Mouse (Mus musculus) brain, embryonic 14.5 days (tissue): Measurements from ENCODE around the gene Ocel1. TPM values are rescaled to one million over a fixed set of nuclear protein-coding genes. Genes with fewer than 3 reads are reported as not detected.

Experiments
- DNase-seq: peaks from one replicate; pipeline ENCODE4 v3.0.0-alpha.2; 2011; ENCODE audit warnings: low read depth
- CTCF ChIP-seq: fragments of 200-500 bp; IDR thresholded peaks from 2 replicates; pipeline ENCODE4 v1.5.1; 2012; ENCODE audit warnings: inconsistent platforms, mild to moderate bottlenecking, moderate library complexity, borderline replicate concordance; ENCODE audit not compliant: insufficient read depth, insufficient read length; ENCODE audit errors: extremely low read depth
- POLR2A ChIP-seq: fragments of 200-500 bp; IDR thresholded peaks from 2 replicates; pipeline ENCODE4 v1.6.1; 2012; ENCODE audit warnings: mild to moderate bottlenecking, inconsistent platforms, borderline replicate concordance; ENCODE audit not compliant: poor library complexity, insufficient read depth, insufficient read length, severe bottlenecking; ENCODE audit errors: extremely low read depth
- polyA plus RNA-seq: library from polyadenylated mRNA; depleted of rRNA; stranded (reverse); fragments of >200 nt; gene quantifications from 2 replicates; pipeline ENCODE4 v1.2.3, GENCODE M21; 2012

The Ocel1 gene
- polyA plus RNA-seq, 1 experiment = 5.4 TPM

DNA sequence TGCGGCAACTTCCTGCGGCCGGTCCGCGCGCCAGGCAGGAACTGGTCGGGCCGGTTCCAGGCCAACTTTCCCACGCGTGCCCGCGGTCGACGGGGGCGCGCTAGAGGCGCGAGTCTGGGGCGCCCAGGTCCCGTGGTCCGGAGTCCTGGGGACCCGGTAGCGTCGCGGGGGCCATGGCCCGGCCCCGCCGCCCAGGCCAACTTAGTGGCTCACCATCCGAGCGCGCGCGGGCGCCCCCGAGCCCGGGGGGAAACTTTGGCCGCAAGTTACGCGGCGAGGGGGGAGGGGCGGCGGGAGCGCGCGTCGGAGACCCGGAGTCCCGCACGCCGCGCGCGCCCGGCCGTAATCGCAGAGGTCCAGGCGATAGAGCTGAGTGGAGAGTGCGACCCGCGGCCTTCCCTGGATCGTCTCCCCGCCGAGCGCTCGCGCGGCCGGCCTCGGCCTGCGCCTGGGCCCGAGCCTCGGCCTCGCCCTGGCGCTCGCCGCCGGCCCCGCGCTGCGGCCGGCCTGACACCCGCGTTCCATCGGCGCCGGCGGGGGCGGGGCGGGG lies 10.4 kb downstream of the Ocel1 start, which contains the start of gene Nr2f6:
Nr2f6 (minus strand) TSS at position 540 of the 550 bp plus-strand sequence.
- peak; percentile 75 for DNase-seq
- 0 out of 2 replicates have a peak, but pooled peaks have one; percentile 13 for TF ChIP-seq POLR2A
- no peak for TF ChIP-seq CTCF

GRCm38 (mm10) chr8:71381971-71382961 lies 11.2 kb downstream of the Ocel1 start:
- TF ChIP-seq POLR2A (peak; percentile 13; the same call in 1 of the 2 replicates), CTCF (no peak)
- peak; percentile 89 for DNase-seq

- no peak for TF ChIP-seq POLR2A
- TF ChIP-seq CTCF = no peak
- no peak for DNase-seq
Observed at GRCm38 (mm10) chr8:71383396-71383795, 12.3 kb downstream of the Ocel1 start.

DNA sequence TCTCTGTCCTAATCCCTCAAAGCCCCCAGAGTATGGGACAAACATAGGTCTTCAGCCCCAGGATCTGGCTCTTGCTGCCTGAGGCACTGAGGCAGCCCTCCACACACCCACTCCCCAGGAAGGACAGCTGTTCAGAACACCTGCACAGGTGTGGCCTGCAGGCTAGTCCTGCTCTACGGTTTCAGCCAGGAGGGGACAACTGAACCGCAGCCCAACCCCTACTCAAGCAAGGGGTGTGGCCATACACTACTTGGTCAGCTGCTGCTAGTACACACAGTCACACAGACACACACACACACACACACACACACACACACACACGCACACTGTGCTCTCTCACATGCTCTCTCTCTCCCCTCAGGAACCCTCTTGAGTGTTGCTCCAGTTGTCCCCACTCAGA lies 12.8 kb downstream of the Ocel1 start:
- DNase-seq = no peak
- no peak for TF ChIP-seq CTCF
- TF ChIP-seq POLR2A = no peak

GRCm38 (mm10) chr8:71385212-71385835 lies 14.2 kb downstream of the Ocel1 start:
- no peak for TF ChIP-seq POLR2A
- TF ChIP-seq CTCF = no peak
- no peak for DNase-seq

- no peak for DNase-seq
- TF ChIP-seq POLR2A = no peak
Observed at GRCm38 (mm10) chr8:71388267-71388666, 17.2 kb downstream of the Ocel1 start.

- DNase-seq = no peak
- TF ChIP-seq POLR2A (no peak), CTCF (no peak)
Observed at GRCm38 (mm10) chr8:71391696-71392095, 20.6 kb downstream of the Ocel1 start.

DNA sequence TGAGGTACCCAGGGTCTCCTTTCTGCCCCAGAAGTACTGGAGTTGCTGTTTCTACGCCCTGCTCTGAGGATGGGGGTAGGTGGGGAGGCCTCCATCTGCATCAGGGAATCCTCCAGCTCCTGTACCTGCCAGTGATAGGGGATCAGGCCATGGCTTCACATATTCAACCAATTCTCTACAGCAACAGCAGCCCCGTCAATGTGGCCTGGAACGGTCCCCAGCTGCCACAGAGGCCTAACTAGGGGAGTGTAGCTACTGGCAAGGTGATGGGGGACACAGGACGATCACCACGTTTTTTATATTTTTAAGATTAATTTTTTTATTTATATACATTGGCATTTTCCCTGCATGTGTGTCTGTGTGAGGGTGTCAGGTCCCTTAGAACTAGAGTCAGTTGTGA lies 21.3 kb downstream of the Ocel1 start:
- DNase-seq = no peak
- TF ChIP-seq POLR2A = no peak
- no peak for TF ChIP-seq CTCF

DNA sequence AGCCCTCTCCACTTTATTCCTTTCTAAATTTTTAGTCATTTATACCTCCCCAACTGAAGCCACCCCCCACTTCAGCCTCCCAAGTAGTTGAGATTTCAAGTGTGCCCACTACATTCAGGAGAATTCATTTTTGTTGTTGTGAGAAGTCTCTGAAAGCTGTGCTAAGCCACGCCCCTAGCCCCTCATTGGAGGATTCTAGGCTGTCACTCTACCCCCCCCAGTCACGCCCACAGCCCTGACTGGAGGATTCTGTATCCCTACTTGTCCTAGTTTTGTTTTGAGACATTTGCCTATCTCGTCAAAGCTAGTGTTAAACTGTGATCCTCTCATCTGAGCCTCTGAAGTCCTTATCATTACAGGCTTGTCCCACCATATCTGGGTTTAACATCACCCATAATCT lies 21.8 kb downstream of the Ocel1 start:
- TF ChIP-seq CTCF (no peak), POLR2A (no peak)

GRCm38 (mm10) chr8:71394481-71394880 lies 23.4 kb downstream of the Ocel1 start:
- TF ChIP-seq POLR2A (no peak), CTCF (no peak)

More for the DNA sequence above, 21.8 kb downstream of the Ocel1 start:
- DNase-seq = peak; percentile 53

GRCm38 (mm10) chr8:71395071-71395470 lies 24.0 kb downstream of the Ocel1 start:
- no peak for DNase-seq
- TF ChIP-seq CTCF (no peak), POLR2A (no peak)

More at GRCm38 (mm10) chr8:71394481-71394880, 23.4 kb downstream of the Ocel1 start:
- no peak for DNase-seq
